In the genomic region with DNA sequence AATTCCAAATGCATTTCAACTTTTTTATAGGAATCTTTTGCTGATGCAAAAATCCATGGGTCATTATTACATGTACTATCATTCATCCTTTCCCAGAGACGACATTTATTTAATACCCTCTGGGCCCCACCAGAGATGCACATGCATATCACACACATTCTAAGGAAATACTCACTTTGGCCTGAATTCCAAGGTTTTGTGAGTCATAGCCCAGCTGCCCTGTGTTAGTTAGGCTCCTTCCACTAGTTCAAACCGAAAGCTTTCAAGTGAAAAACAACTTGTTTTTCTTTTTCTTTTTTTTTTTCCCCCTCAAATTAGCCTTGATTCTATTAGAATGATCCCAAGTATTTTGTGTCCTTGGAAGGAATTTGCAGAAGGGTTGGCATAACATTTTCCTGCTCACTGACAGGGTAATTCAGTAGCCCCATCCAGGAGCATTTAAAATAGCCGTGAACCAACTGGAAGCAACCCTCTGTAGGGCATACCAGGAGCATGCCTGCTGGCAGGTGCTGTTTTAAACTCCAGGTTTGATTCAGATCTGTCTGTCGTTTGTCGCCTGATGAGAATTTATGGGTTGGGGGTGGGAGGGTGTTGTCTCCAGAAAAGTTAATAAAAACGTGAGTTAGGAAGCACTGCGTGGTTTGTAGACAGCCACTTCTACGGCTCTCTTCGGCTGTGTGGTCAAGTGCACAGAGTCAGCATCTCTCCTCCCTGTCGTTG, we compare ENCODE assay signal across 12 mouse cellular contexts.
"Had no signal": no experiment of that assay in that cellular context is flagged by ENCODE, and none has a peak within 500 bp of the region (broad histone marks: within the 10 kb centered on the region; RNA-seq: fewer than 3 reads in every experiment).

No protein-coding gene starts in this region.

- H3K27ac ChIP-seq: kidney, postnatal 0 days; limb, embryonic 13.5 days; liver, embryonic 14.5 days; midbrain, embryonic 13.5 days; neural tube, embryonic 12.5 days had no signal

- H3K9ac ChIP-seq: limb, embryonic 13.5 days; liver, embryonic 14.5 days; midbrain, embryonic 13.5 days; neural tube, embryonic 12.5 days had no signal

- H3K9me3 ChIP-seq: limb, embryonic 13.5 days; midbrain, embryonic 13.5 days; neural tube, embryonic 12.5 days had no signal

- ATAC-seq: midbrain, embryonic 13.5 days had no signal

- H3K36me3 ChIP-seq: limb, embryonic 13.5 days; midbrain, embryonic 13.5 days; neural tube, embryonic 12.5 days had no signal

- H3K4me2 ChIP-seq: limb, embryonic 13.5 days; midbrain, embryonic 13.5 days; neural tube, embryonic 12.5 days had no signal

- H3K4me3 ChIP-seq: limb, embryonic 13.5 days; midbrain, embryonic 13.5 days; neural tube, embryonic 12.5 days had no signal

- DNase-seq: kidney, adult 8-10 months; kidney, postnatal 36 days; left cerebral cortex, postnatal 4 days; lung, adult 18-20 months; lung, postnatal 36 days; right cerebral cortex, postnatal 14 days; thymus, postnatal 36 days had no signal

- H3K27me3 ChIP-seq: midbrain, embryonic 13.5 days; neural tube, embryonic 12.5 days had no signal
